Mouse (Mus musculus) spleen, adult 10 weeks (tissue): Measurements from ENCODE around the gene Vwf. TPM values are rescaled to one million over a fixed set of nuclear protein-coding genes. Genes with fewer than 3 reads are reported as not detected.

Experiments
- polyA plus RNA-seq: library from polyadenylated mRNA; stranded (reverse); fragments of 350-450 nt; fragmentation: Illumina TruSeq; extraction: RNeasy Lipid Tissue Mini Kit (QIAGEN cat#74804); gene quantifications from one replicate; pipeline ENCODE4 v1.2.3, GENCODE M21; 2015; ENCODE audit warnings: low replicate concordance; ENCODE audit not compliant: insufficient read depth

Vwf gene
- 5.5 TPM for polyA plus RNA-seq

GRCm38 (mm10) chr6:125546474-125546873 lies at the start of gene Vwf:
Gene Vwf (plus strand): TSS chr6:125546774.

GRCm38 (mm10) chr6:125690057-125690703 lies 143.6 kb downstream of the Vwf start, which contains the start of gene Ano2:
Gene Ano2 (plus strand): TSS chr6:125690419.

Other genes starting within 250 kb of the Vwf start
- gene Ltbr, start 232.9 kb upstream of the Vwf start, polyA plus RNA-seq = 7.2 TPM
- 0.84 TPM for gene Scnn1a, start 226.1 kb upstream of the Vwf start, polyA plus RNA-seq
- 29.9 TPM for gene Tnfrsf1a, start 197.4 kb upstream of the Vwf start, polyA plus RNA-seq
- gene Plekhg6, start 166.0 kb upstream of the Vwf start, polyA plus RNA-seq = not detected
- gene Cd9, start 52.0 kb upstream of the Vwf start, polyA plus RNA-seq = 129 TPM
- not detected for gene Ano2, start 143.6 kb downstream of the Vwf start, polyA plus RNA-seq